Mouse (Mus musculus): ENCODE data around the gene Sfxn5.

The Sfxn5 gene

DNA sequence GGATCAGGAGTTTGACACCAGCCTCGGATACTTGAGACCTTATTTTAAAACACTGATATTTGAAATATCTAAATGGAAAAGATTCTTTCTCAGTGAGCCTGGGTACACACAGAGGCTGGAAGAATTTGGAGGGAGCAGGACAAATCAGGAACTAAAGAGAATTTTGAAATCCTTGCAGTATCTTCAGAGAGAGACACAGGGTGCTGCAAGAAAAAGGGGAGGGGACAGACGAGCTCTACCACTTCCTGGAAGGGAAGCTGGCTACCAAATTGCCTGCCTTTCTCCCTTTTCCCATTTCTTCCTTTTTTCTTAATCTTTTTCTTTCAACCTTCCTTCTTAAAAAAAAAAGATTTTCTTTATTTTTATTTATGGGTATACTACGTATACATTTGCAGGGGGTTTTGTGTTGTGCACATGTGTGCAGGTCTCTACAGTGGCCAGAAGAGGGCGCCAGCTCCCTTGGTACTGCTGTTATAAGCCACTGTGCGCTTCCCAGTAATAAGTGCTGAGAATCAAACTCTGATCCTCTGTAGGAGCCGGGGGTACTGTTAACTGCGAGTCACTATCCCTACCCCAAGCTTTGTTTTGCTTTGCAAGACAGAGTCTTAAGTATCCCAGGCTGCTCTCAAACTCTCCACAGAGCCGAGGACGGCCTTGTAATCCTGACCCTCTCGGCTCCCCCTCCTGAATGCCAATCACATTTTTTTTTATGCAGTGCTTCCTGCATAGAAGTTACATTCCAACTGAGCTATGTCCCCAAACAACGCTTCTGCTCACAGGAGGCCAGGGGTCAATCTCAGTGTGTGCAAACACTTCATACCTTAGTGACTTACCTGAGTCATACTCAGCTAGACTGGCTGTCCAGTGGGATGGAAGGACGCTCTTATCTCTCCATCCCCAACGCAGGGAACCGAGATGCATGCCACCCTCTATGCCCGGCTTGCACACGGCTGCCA is 42.1 kb downstream of the Sfxn5 start:
- CTCF ChIA-PET = interaction anchor here (0.6 kb wide), 1 partner anchor 55 kb away, joined by 3 read pairs; no protein-coding TSS in a partner anchor

DNA sequence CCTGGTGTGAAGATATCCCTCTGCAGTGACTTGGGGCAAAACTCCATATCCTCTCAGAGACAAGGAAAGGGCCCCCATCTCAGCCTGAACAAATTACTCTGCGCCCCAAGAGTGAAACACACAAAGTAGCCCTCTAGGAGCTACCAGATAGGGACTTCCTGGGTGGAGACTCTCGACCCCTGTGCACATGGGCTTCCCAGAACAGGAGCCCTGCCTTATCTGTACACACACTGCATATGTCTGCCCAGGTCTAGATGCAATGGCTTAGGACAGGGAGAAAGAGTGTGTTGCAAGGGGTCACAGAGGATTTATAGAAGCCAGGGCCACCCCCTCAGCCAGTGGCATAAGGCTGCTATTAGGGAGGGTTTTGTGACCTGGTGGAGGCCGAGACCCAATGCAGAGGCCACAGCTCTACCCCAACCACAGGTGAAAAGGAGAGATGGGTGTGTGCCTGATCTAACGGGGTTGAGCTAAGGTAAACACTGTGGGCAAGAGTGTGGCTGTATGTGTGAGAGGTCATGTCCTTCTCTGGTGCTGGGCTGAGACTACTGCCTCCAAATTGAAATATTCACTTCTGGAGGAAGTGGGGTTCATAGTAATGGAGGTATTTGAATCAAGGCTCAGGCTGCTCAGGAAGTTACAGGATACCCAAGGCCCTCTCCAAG is 44.9 kb downstream of the Sfxn5 start:
- CTCF ChIA-PET = no interaction called here

DNA sequence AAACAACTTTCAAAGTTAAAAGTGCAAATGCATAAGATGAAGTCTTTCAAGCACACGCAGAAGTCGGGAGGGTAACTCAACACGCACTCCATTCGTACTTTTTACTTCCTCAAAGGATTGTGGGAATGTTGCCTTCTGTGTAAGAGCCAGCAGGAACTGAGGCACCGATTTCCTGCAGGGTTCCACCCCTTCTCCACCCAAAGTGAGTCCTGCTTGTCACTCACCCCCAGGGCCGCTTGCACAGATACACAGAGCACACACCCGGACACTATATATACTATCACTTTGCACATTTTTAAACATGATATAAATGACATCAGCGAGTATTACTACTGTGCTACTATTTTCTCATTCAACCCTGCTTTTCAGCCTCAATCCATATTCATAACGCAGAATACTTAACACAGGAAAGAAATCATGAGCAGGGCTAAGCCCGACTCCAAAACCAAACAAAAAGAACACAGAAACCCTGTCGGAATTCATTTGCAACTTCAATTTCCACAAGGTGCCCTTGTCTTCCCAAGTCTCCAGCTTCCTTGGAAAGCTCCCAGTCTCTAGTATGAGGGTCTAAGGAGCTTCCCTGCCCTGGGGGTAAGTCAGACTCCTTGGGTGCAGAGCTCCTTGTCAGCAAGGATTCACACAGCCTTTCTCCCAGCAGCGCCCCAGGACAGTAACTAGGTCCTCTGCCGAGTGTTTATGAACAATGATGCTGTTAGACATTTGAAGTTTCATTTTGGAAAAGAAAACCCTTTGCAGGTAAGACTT is 46.8 kb downstream of the Sfxn5 start:
- CTCF ChIA-PET = no interaction called here

DNA sequence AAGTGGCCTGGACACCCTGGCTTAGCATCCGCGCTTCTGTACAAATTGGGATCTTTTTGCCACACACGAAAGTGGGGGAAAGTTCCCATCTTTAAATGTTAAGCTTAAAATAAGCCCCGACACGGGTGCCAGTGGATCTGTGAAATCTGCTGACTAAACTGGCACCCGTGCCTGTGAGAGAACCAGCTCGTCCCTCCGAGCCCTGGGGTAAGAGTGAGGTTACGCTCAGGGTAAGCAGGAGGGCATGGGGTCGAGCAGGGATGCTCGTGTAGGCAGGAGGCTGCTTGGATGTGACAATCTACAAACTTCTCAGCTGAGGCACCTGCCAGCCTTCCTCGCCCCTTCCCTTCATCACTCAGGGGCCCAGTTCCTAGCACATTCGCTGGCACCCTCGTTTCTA is 52.4 kb downstream of the Sfxn5 start:
- CTCF ChIA-PET = no interaction called here

DNA sequence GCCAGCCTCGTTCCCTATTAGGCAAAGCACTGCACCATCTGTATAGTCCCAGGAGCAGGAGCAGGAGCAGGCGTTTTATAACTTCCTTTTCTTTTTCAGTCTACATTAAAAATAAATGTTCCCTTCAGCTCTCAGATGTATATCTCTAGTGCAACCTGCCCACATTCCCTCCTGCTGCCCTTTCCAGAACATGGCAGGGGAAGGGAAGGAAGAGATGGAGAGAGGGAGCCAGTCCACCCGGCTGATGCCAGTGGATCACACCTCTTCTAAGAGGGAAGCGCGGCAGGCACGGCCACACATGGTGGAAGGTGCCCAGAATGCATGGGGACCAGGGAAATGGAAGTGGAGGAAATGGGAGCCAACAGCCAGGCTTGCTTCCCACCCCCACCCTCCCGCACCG is 56.7 kb downstream of the Sfxn5 start:
- CTCF ChIA-PET = no interaction called here

DNA sequence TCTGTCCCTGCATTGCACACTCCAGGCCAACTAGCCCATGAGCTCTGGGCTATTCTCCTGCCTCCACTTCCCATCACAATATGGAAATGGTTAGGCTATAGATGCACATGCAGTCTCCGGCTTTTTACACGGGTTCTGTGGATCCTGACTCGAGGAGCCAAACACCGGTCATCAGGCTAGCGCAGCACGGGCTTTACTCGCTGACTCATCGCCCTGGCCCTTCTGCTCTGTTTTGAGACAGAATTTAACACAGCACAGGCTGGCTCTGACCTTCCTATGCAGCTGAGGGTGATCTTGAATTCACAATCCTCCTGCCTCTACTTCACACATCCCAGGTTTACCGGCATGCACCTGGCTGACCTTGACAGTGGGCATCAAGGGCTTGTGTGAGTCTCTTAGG is 60.8 kb downstream of the Sfxn5 start:
- CTCF ChIA-PET = no interaction called here

DNA sequence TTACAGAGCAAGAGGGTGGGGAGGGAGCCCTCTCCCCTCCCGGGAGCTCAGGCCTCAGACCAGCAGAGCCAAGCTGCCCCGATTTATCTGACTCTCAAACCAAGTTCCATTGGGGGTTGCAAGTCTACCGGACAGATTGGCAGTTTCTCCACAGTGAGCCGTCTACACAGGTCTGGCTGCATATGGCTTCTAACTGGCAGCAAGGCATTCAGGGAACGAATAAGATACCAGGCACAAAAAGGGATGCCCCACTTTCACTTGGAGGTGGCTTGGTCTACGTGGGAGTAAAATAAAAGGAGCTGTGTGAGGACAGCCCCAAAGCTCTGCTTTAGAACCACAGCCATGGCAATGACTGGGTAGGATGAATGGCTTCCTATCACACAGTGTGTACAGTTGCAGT is 67.2 kb downstream of the Sfxn5 start:
- CTCF ChIA-PET = interaction anchor here (0.8 kb wide), 1 partner anchor 58 kb away, joined by 14 read pairs; no protein-coding TSS in a partner anchor

DNA sequence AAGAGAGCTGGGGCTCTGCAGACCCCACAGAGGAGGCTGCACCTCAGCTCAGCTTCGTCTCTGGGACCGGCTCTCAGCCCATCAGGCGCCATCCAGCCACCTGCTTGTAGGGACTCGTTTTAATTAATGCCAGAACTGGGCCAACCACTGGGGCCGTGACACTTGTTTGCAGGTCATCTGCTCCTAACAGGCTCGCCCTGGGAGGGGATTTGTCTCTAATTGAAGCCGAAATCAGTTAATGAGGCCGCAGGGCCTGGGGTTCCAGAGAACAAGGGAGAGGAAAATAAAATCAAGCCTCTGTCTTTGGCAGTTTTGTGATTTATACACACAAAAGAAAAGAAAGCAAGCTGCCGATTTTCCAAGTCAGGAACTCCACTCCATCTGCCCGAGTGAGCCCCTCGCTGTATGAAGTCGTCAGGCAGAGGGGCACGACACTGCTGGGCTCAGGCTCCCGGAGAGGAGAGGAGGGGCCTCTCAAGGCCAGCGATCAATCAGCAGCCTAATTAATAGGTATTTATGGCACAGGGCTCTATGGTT is 68.2 kb downstream of the Sfxn5 start:
- CTCF ChIA-PET = no interaction called here

DNA sequence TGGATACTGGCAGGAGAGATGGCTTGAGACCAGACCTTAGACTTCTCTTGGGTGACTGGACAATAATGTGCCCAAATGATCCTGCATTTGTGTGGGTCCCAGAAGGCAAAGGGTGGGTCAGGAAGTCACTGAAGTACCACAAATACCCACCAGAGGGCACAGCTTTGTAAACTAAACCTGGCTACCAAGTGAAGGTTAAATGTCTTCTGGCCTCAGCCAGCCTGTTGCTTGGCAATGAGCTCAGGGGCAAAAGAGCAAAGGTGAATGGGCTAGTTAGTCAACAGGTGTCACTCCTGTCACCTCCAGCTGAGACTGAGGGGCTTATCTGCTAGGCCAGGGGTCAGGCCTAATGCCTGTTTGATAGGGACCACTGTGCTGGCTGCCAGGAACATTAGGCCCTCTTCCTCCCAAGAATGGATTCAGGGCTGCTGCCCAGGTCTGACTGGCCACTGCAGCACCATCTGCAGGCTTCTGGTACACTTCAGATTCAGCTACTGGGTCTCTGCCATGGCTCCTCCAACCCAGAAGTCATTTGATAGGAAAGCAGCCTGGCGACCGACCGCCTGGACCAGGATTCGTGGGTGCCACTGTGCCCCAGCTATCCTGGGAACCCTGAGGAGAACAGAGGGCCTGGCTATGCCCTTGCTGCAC is 70.2 kb downstream of the Sfxn5 start:
- CTCF ChIA-PET = interaction anchor here (0.5 kb wide), 1 partner anchor 159 kb away, joined by 3 read pairs; no protein-coding TSS in a partner anchor

DNA sequence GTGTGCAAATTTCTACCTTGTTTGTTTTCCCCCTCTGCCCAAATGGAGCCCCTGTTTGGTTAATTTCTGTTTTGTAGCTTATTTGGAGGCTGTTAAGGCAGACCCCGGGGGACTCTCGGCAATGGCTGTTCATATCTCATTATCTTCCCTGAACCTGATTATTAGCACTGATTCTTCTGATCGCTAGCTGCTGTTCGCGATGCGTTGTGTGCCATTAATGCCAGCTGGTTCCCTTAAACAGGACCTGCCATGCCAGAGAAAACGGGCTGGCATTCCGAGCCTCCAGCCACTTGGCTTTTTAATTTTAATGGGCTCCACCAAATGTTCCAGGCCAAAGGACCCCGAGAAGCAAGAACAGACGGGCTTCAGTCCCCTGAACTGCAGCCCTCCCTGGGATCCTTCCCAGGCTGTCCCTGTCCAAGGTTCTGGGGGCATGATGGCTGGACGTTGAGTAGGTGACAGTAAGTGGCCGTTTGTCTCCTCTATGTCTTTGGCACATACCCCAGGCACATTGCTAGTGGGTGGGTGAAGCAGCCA is 74.1 kb downstream of the Sfxn5 start:
- CTCF ChIA-PET = no interaction called here

DNA sequence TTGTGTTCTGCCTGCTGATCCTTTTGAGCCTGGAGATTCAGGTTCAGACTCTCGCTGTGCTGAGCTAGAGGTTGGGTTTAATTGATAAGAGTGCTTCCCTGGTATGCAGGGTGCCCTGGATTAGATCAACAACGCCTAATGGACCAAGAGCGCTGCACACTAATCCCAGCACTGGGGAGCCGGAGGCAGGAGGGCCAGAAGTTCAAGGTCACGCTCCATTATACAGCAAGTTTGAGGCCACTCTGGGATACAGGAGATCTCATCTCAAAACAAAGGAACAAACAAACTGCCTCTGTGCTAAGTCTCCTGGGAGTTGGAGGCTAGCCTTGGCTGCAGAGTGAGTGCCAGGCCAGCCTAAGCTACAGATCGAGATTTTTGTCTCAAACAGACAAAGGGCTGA is 77.6 kb downstream of the Sfxn5 start:
- CTCF ChIA-PET = no interaction called here

DNA sequence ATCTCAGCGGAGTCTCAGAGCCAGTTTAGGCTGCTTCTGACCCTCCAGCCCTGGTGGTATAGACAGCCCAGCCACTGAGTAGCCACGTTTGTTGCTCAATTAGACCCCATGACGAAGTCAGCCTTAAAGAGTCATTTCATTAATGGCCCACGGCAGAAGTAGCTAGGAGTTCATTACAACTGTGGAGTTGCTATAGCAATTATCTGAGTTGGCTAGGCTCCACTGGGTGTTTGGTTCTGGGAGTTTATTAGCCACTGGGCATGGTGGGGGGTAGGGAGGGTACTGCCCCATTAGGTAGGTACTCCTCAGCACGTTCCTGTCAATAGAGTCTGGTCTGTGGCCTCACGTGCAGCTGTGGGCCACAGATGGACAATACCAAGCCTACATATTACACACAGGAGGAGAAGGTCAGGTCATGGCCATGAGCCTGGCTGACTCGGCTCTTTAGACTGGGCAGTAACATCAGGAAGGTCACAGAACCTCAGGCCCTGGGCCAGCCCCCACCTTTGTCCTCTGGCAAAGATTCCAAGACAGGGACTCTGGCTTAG is 79.2 kb downstream of the Sfxn5 start:
- CTCF ChIA-PET = no interaction called here

DNA sequence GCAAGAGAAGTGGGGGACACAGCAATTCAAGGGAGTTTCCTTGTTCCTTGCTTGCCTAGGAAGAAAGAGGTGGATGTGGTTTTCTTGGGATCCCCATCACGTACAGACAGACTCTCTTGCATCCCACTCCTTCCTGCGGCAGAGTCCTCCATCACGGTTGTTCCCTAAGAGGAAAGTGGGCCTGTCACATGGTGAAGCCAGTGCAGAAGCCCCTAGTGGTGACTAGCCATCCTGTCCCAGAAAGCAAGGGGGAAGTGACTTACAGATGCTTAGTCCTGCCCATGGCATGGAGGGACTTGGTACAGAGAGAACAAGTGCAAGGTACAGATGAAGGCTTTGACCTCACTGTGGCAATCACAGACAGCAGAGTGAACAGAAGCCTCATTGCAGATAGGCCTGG is 79.9 kb downstream of the Sfxn5 start:
- CTCF ChIA-PET = no interaction called here

DNA sequence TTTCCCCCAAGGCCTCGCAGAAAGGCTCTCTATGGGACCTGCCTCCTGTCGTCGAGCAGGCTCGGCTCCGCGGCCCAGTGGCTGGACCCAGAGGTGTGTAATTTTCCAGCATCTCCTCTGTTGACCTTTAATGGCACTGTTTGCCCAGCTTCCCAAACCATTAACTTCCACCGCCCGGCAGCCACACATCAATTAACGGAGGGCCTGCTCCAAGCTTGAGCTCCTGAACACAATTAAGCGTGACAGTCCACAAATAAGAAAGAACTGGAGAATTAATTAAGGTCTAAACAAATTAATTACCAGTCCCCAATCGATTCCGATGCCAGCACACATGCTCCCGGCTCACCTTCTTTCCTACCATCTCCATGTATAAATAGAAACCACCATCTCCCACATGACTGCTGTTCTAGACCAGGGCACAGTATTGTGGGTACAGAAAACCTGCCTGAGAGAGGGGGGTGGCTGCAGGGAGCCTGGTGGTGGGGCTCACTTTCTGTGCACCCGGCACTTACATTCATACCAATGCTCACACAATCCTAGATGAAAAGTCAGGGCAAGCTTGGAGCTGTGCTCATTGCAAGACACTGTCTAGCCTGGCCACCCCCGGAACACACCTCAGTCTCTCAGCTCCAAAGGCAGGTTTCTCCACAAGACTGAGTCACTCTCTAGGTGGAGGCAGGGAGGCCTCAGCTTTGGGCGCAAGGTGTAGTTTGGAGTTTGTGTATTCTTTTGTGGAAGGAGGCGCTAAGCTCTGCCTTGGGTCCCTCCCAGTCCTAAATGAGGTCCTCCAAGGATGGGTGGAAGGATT is 80.8 kb downstream of the Sfxn5 start:
- CTCF ChIA-PET = no interaction called here

DNA sequence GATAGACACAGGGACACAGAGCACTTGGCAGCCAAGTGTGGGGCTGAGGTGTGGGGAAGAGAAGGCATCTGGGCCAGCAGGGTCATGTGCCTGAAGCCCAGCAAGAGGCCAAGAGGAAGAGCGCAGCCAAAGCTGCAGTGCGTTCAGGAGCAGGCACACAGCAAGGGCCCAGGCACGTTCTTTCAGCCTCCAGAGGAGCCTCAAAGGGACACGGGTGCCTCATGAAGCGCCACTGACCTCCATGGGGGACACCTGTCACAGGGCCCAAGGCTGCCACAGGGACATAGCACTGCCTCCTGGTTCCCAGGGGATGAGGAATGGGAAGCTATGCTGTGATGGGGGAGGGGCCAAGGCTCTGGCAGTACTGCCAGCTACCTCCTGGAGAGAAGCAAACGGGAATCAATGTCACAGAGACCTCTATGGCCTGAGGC is 82.4 kb downstream of the Sfxn5 start:
- CTCF ChIA-PET = no interaction called here

DNA sequence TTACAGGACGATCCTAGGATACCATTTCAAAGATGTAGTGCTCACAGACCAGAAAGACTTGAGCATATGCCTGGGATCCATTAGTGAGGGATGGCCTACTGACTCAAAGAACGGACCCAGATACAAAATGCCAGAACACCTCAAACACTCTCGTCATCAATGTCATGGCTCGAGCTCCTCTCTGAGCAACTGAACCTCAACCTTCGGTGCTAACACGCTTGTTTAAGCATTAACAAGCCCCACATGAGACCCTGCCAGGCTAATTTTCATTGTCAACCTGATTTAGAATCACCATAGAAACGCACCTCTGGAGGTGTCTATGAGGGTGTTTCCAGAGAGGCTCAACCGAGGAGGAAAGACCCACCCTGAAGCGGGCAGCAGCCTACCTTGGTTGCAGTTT is 83.4 kb downstream of the Sfxn5 start:
- CTCF ChIA-PET = no interaction called here

DNA sequence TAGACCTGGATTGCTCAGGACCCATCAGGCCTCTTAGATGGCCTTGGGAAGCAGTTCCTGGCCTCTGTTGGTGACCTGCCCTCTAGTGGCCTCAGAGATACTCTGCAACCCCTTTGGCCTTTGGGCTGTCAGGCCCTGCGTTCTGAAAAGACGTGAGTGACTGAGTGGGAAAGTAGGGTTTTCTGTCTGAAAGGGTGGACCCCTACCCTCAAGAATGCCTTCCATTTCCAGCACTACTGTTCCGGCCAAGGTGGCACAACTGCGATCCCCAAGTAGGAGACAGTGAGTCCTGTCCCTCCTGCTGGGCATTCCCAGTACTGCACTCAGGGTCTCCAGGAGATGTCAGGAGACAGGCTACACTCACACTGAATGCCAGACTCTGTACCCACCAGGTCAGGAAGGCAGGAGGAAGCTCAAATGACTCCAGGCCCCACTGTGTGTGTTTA is 94.2 kb downstream of the Sfxn5 start:
- CTCF ChIA-PET = no interaction called here

DNA sequence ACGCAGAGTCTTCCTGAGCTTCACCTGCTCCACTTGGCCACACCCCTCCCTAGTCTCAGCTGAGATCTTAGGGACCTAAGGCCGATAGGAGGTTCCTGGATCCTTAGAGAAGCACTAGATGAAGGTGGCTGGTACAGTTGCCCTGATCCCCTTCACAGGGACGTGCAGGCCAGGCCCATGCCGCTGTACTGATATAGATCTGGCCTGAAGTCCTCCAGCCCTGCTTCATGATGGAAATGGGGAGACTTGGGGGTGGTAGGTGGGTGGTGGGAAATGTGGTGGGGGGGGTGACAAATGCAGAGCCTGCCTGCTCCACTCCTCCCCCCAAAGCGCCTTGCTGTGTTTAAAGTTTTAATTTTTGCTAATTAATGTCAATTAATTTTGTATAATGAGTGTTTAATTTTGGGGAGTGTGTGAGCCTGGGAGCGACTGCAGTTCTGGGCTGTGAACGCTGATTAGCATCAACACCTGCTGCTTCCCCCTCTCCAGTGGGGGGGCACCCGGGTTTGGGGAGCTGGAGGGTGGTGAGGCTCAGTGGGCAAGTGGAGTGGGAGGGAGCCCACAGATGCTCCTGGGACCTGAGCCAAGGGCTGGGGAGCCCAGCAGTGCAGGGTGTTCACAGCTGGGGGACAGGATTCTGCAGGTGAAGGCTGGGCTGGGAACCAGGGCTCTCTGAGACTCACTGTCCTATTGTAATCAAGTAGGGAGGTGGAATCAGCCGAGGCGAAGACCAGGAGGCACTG is 95.5 kb downstream of the Sfxn5 start:
- CTCF ChIA-PET = no interaction called here

DNA sequence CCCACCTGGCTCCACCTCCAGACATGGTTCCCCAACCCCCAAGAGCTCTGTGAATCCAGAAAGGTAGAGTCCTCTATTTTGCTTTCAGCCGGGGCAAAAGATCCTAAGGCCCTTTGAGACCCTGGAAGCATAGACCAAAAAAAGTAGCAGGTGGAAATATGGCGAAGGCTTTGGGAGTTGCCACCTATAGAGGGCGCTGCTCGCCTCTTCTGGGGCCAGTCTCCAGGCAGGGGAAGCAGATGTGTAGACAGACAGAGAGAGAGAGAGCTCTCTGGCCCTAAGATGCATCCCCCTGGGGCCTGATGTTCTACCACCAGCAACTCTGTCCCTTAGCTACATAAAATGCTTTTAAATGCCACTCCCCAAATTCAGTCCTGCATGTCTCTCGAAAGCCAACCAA is 96.2 kb downstream of the Sfxn5 start:
- CTCF ChIA-PET = no interaction called here

All from spleen, embryonic (tissue).